Mouse (Mus musculus) adrenal gland, adult 18-20 months (tissue): ENCODE results near the gene Gm9903. TPM values are rescaled to one million over a fixed set of nuclear protein-coding genes. Genes with fewer than 3 reads are reported as not detected.
A peak's percentile ranks its signal among the peaks of the same experiment; 100 is the strongest.

Experiments used
- DNase-seq, 2 experiments: peaks; one replicate each; pipeline ENCODE4 v3.0.0; 2021 to 2022; ENCODE audit warnings: low spot score in 2 of 2
- long read RNA-seq, 2 experiments: library from polyadenylated mRNA; stranded (forward); transcript quantifications; one replicate each; pipeline ENCODE4 v2.0.0; 2021
- total RNA-seq, 2 experiments: library from RNA; stranded (reverse); gene quantifications; 1 replicate in 1 of 2; 2 replicates in 1 of 2; pipeline ENCODE4 v1.2.3; 2021

Gene Gm9903
- under 1 TPM; 0.17 to 0.22 TPM for total RNA-seq
- long read RNA-seq, experiment 1, result 0 reads
- long read RNA-seq, experiment 2, result 0 reads

- DNase-seq, result peak; percentile 100
Observed at GRCm38 (mm10) chr5:33629301-33629987, at the start of gene Gm9903, which contains the start of gene Fam53a. Gm9903 (plus strand) TSS chr5:33629925. Fam53a (minus strand) TSS chr5:33629635.

- no peak for DNase-seq
Observed at GRCm38 (mm10) chr5:33580336-33580735, 49.4 kb upstream of the Gm9903 start.

- DNase-seq, result no peak
Observed at GRCm38 (mm10) chr5:33587498-33588058, 42.1 kb upstream of the Gm9903 start.

- no peak for DNase-seq
Observed at GRCm38 (mm10) chr5:33588066-33588465, 41.7 kb upstream of the Gm9903 start.

- DNase-seq, result peak; percentile 71 to 73
Observed at GRCm38 (mm10) chr5:33589221-33589888, 40.4 kb upstream of the Gm9903 start.

GRCm38 (mm10) chr5:33593620-33594019, 36.1 kb upstream of the Gm9903 start:
- no peak for DNase-seq

- DNase-seq, result no peak
Observed at GRCm38 (mm10) chr5:33605314-33605713, 24.4 kb upstream of the Gm9903 start.

GRCm38 (mm10) chr5:33606631-33607030, 23.1 kb upstream of the Gm9903 start:
- no peak for DNase-seq

GRCm38 (mm10) chr5:33607434-33607833, 22.3 kb upstream of the Gm9903 start:
- no peak for DNase-seq

GRCm38 (mm10) chr5:33609226-33609625, 20.5 kb upstream of the Gm9903 start:
- DNase-seq, result no peak

- DNase-seq, result no peak
Observed at GRCm38 (mm10) chr5:33611795-33612194, 17.9 kb upstream of the Gm9903 start.

GRCm38 (mm10) chr5:33614391-33614790, 15.3 kb upstream of the Gm9903 start:
- peak; percentile 21 to 39 for DNase-seq

- no peak for DNase-seq
Observed at GRCm38 (mm10) chr5:33622671-33623070, 7.1 kb upstream of the Gm9903 start.

GRCm38 (mm10) chr5:33623766-33624165, 6.0 kb upstream of the Gm9903 start:
- DNase-seq, result no peak

GRCm38 (mm10) chr5:33627968-33628367, 1.8 kb upstream of the Gm9903 start:
- peak in 1 of 2 experiments; percentile 29 for DNase-seq

- peak in 1 of 2 experiments; percentile 65 for DNase-seq
Observed at GRCm38 (mm10) chr5:33628820-33629300, 865 bp upstream of the Gm9903 start.

- peak in 1 of 2 experiments; percentile 40 for DNase-seq
Observed at GRCm38 (mm10) chr5:33630061-33630460, 336 bp downstream of the Gm9903 start.

GRCm38 (mm10) chr5:33630615-33631014, 890 bp downstream of the Gm9903 start:
- no peak for DNase-seq

GRCm38 (mm10) chr5:33632526-33632925, 2.8 kb downstream of the Gm9903 start:
- no peak for DNase-seq

GRCm38 (mm10) chr5:33635361-33635760, 5.6 kb downstream of the Gm9903 start:
- DNase-seq, result no peak

GRCm38 (mm10) chr5:33637606-33638350, 8.1 kb downstream of the Gm9903 start:
- DNase-seq, result no peak
